Mouse (Mus musculus) B cell, adult (primary cell): ENCODE results near the gene Actr1b. TPM values are rescaled to one million over a fixed set of nuclear protein-coding genes. Genes with fewer than 3 reads are reported as not detected.

Experiments used
- total RNA-seq: library from RNA; stranded (reverse); gene quantifications from 4 replicates; pipeline ENCODE4 v1.2.4, GENCODE M21; 2023; ENCODE audit not compliant: inconsistent age

Actr1b gene
- 82.6 to 96.9 TPM (median 86.7 TPM) in 4 replicates for total RNA-seq

DNA sequence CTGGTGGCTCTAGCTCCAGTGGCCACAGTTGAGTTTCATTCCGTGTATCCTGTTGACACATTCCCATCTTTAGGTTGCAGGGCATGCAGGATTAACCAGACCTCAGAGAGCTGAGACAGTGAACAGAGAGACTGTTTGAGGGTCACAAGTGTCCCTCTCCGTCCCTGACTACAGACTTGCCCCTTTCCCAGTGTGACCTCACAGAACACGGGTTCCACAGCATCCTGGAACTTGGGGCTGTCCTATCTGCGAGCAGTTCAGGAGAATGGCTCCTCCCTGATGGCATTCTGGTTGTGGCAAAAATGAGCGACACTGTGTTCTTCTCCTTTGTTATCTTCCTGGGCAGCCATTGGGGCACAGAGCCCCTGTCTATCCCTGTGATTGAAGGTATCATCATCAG lies at the start of gene Actr1b:
Gene Actr1b (minus strand): TSS at position 112 of the 400 bp plus-strand sequence.

GRCm38 (mm10) chr1:36761568-36761967 lies 47.3 kb upstream of the Actr1b start, which contains the start of gene Zap70:
Zap70 (plus strand) TSS chr1:36761798.

DNA sequence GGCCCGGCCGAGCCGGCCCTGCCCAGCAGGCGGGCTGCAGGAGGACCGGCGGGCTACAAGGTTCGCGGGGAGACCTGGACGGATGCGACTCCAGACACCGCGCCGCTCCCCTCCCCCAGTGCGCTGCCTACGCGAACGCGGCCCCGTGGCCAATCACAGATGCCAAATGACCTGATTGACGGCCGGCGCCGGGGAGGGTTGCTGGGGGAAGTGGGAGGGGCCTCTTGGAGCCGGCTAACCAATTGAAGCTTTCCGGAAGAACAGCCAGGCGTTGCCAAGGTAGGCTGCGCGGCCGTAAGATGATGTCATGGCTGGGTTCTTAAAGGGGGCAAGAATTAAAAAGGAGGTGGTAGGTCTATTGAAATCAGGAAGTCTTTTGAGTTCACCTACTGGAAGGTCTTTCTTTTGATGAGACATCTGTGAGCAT lies 4.4 kb downstream of the Actr1b start, which contains the start of gene 4933424G06Rik:
Gene 4933424G06Rik (plus strand): TSS at position 296 of the 427 bp plus-strand sequence.

GRCm38 (mm10) chr1:36691271-36692155 lies 22.7 kb downstream of the Actr1b start, which contains the start of gene Cox5b:
Cox5b (plus strand) TSS chr1:36691449.

GRCm38 (mm10) chr1:36682620-36683355 lies 31.4 kb downstream of the Actr1b start, which contains the start of gene Fam178b:
Fam178b (minus strand) TSS chr1:36683183.

Other genes with a start within 250 kb of the Actr1b start
- 22.1 to 27.2 TPM (median 23.3 TPM) in 4 replicates for gene Cnnm4, start 242.8 kb downstream of the Actr1b start, total RNA-seq
- gene Cnnm3, start 202.6 kb downstream of the Actr1b start, total RNA-seq: 26.6 to 32.0 TPM (median 28.4 TPM) in 4 replicates
- gene Ankrd23, start 177.5 kb downstream of the Actr1b start, total RNA-seq: 19.6 to 24.1 TPM (median 20.9 TPM) in 4 replicates
- gene Gm42417, start 175.0 kb downstream of the Actr1b start, total RNA-seq: not detected in 4 replicates
- 18.0 to 21.8 TPM (median 19.2 TPM) in 4 replicates for gene Ankrd39, start 167.0 kb downstream of the Actr1b start, total RNA-seq
- 0.93 TPM in 1 of 4 replicates, not detected in the others for gene Sema4c, start 156.1 kb downstream of the Actr1b start, total RNA-seq
- not detected in 4 replicates for gene Fam178b, start 31.2 kb downstream of the Actr1b start, total RNA-seq
- gene Cox5b, start 23.0 kb downstream of the Actr1b start, total RNA-seq: 208 to 240 TPM (median 226 TPM) in 4 replicates
- not detected in 4 replicates for gene 4933424G06Rik, start 4.3 kb downstream of the Actr1b start, total RNA-seq
- gene Zap70, start 47.4 kb upstream of the Actr1b start, total RNA-seq: 3.2 to 5.7 TPM (median 4.0 TPM) in 4 replicates
- 79.8 to 83.2 TPM (median 81.8 TPM) in 4 replicates for gene Tmem131, start 229.2 kb upstream of the Actr1b start, total RNA-seq